Mouse (Mus musculus): ENCODE measurements around the gene Prkcq.

- TF ChIP-seq GATA1 (IDR thresholded peaks at IDR 0.05; ENCODE audit: low read length): no peak
- TF ChIP-seq TAL1 (IDR thresholded peaks at IDR 0.05; ENCODE audit: low read length): no peak
These were observed 157.7 kb downstream of the Prkcq start for GRCm38 (mm10) chr2:11329407-11330224.

Data from erythroblast, embryonic 14.5 days (primary cell).